Mouse (Mus musculus) cerebellum, adult 2 months (tissue): Measurements from ENCODE around the gene Mx1.

Experiments
- CTCF ChIP-seq: fragments of 200-500 bp; IDR thresholded peaks from 2 replicates; pipeline ENCODE4 v1.5.1; 2011; ENCODE audit warnings: low read depth, mild to moderate bottlenecking, control low read depth, low read length, moderate library complexity, borderline replicate concordance; ENCODE audit not compliant: insufficient read depth
- POLR2A ChIP-seq: fragments of 200-500 bp; IDR thresholded peaks from 2 replicates; pipeline ENCODE4 v1.6.1; 2011; ENCODE audit warnings: low read length, control low read depth, borderline replicate concordance; ENCODE audit not compliant: insufficient read depth

DNA sequence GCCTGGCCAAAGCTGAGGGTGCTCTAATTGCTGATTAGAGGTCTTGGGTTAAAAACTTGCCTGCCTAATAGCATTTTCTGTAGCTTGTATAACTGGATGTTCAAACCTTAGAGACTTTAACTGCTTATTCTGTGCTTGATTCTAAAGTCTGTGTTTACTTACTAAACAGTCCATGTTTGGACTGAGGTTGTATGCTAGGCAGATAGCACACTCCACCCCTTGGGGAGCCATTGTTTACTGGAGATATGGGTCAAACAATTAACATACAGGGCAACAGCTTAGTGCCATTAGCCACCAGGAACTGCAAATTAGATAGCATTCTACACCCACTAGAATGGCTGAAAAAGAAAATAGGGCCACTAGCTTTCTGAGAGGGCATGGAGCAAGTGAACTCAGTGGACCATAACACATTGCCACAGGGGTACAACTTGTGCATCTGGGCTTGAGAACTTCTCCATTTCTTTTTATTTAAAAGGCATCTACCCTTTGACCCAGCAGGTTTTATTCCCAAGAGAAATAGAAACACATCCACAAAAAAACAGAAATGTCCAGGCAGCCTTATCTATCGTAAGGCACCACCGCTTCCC is 64.7 kb downstream of the Mx1 start:
- TF ChIP-seq CTCF, result no peak
- no peak for TF ChIP-seq POLR2A
